Mouse (Mus musculus) C2C12 (cell line): ENCODE measurements at regions not wholly inside any gene's neighbourhood (a gene's known extent, or its start where the extent isn't known, plus 50 kb on each side); places are given as distances from the start of the nearest gene placed in this dataset.

ENCODE experiments used
- CEBPB ChIP-seq: IDR thresholded peaks from one replicate; pipeline ENCODE4 v1.6.1; 2011; ENCODE audit warnings: low read depth, mild to moderate bottlenecking, control low read depth, moderate library complexity
- CTCF ChIP-seq: IDR thresholded peaks from one replicate; pipeline ENCODE4 v1.5.1; 2011; ENCODE audit not compliant: control insufficient read depth, insufficient read depth, insufficient read length
- FOSL1 ChIP-seq: IDR thresholded peaks from one replicate; pipeline ENCODE4 v1.8.0; 2011; ENCODE audit warnings: mild to moderate bottlenecking, low read length; ENCODE audit not compliant: poor library complexity, insufficient read depth, severe bottlenecking
- MAX ChIP-seq: IDR thresholded peaks from one replicate; pipeline ENCODE4 v1.6.1; 2011; ENCODE audit warnings: mild to moderate bottlenecking, control low read depth
- MYOD1 ChIP-seq: IDR thresholded peaks from one replicate; pipeline ENCODE4 v1.6.1; 2011; ENCODE audit warnings: low read depth; ENCODE audit not compliant: control insufficient read depth, insufficient read length
- MYOG ChIP-seq: IDR thresholded peaks from one replicate; pipeline ENCODE4 v1.6.1; 2011; ENCODE audit not compliant: control insufficient read depth, insufficient read length; ENCODE audit errors: extremely low read depth
- USF1 ChIP-seq: IDR thresholded peaks from one replicate; pipeline ENCODE4 v1.6.1; 2011; ENCODE audit warnings: low read depth, mild to moderate bottlenecking, control low read depth, moderate library complexity

DNA sequence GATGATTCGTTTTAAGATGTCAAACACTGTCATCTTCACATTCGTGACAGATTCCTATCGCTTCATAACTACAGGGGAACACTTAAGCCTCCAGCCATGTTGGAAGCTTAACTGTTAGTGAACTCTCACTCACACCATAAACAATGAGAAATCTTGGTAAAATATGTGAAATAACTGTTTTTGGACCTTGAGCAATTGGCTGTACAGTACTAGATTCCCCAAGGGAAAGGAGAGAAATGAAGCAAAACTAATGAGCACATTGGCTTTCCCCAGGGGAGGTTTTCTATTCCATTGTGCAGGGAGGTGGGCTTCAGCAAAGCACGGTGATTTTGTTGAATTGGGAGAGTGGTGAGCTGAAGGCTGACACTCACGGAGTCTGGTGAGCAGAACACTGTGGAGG, 56.0 kb upstream of the Osr1 start:
- no peak for TF ChIP-seq CTCF
- TF ChIP-seq FOSL1 = no peak
- TF ChIP-seq MAX = no peak
- TF ChIP-seq CEBPB = no peak
- no peak for TF ChIP-seq USF1
- TF ChIP-seq MYOG = no peak
- no peak for TF ChIP-seq MYOD1
